Mouse (Mus musculus) right cerebral cortex, postnatal 4 days (tissue): ENCODE data around the gene Acer2.
"Not testable (repeated sequence)": the region's sequence is repeated elsewhere in the genome, so short reads cannot be mapped to it uniquely, and the experiment has no call there.

Experiments used
- DNase-seq: peaks from one replicate; pipeline ENCODE4 v3.0.0-alpha.2; 2022

The Acer2 gene

GRCm38 (mm10) chr4:86874146-86874847 lies at the start of gene Acer2:
Gene Acer2, plus strand, starts transcription at chr4:86874396.
- peak; percentile 75 for DNase-seq

- no peak for DNase-seq
Observed at GRCm38 (mm10) chr4:86825143-86825542, 49.1 kb upstream of the Acer2 start.

GRCm38 (mm10) chr4:86831896-86832295 lies 42.3 kb upstream of the Acer2 start:
- DNase-seq = no peak

GRCm38 (mm10) chr4:86841141-86841540 lies 33.1 kb upstream of the Acer2 start:
- DNase-seq = not testable (repeated sequence)

GRCm38 (mm10) chr4:86845384-86845783 lies 28.8 kb upstream of the Acer2 start:
- no peak for DNase-seq

- DNase-seq = no peak
Observed at GRCm38 (mm10) chr4:86847246-86847645, 26.9 kb upstream of the Acer2 start.

GRCm38 (mm10) chr4:86851331-86851730 lies 22.9 kb upstream of the Acer2 start:
- DNase-seq = no peak

- no peak for DNase-seq
Observed at GRCm38 (mm10) chr4:86852018-86852417, 22.2 kb upstream of the Acer2 start.

DNA sequence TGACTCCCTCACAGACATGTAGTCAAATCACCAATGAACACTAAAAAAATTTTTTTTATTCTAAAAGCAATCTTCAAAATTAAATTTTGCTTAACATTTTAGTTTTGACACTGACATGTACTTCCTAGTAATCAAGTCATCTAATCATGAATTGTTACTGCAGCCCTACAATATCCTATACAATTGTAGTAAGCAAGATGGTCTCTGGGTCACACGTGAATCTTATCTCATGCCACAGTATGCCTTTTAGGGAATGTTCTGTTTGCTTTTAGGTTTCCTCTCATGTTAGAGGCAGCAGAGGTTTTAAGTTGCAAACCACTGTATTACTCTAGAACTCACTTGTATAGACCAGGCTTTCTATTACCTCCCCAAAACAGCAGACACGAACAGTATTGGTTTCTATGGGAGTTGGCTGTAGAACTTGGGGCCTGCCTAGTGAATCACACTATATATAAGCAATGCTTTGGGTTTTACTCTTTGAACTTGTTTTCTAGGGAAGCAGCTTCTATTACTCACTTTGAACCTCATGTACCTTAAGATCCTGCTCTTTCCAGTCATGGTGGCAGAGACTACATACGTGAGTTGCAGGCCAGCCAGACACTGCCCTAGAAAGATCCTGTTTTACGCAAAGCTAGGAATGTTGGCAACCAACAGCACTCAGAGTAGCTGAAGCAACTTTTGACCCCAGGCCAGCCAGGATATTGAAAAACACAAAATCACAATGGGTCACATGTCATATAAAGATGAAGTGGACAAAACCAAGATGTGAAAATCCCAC lies 21.2 kb upstream of the Acer2 start:
- no peak for DNase-seq

DNA sequence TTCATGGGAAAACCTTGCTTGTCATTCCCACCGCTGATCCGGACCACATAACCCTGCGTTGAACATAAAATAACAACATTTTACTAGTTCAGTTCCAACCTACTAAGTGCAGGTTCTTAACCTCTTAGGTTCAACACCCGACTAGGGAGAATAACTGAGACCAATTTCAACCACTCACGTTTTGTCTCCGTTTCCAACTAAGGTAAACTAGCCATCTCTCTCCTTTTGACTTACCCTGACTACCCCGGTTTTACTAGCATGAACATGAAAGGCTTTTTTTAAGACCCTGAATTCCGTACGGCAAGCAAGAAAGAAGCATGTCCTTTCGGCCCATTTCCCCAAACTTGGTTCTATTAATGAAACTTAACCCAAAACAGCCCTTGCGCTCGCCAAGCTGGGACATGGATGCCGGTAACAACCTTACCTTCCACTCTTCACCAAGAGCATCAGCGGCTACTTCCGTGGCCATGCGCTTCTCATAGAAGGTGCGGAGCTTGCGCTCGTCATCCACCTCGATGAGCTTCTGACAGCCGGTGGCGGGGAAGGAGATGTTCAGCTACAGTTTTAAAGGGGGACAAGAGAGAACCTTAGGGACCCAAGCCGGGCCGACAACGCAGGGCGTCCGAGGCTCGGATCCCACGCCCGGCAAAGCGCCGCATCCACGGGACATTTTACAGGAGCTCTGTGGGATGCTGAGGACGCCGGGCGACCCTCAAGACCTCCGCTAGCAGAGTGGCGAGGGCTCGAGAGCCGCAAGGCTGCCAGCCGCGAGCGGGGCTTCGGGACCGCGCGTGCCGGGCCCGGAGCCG lies 17.7 kb upstream of the Acer2 start:
- DNase-seq = peak; percentile 48

DNA sequence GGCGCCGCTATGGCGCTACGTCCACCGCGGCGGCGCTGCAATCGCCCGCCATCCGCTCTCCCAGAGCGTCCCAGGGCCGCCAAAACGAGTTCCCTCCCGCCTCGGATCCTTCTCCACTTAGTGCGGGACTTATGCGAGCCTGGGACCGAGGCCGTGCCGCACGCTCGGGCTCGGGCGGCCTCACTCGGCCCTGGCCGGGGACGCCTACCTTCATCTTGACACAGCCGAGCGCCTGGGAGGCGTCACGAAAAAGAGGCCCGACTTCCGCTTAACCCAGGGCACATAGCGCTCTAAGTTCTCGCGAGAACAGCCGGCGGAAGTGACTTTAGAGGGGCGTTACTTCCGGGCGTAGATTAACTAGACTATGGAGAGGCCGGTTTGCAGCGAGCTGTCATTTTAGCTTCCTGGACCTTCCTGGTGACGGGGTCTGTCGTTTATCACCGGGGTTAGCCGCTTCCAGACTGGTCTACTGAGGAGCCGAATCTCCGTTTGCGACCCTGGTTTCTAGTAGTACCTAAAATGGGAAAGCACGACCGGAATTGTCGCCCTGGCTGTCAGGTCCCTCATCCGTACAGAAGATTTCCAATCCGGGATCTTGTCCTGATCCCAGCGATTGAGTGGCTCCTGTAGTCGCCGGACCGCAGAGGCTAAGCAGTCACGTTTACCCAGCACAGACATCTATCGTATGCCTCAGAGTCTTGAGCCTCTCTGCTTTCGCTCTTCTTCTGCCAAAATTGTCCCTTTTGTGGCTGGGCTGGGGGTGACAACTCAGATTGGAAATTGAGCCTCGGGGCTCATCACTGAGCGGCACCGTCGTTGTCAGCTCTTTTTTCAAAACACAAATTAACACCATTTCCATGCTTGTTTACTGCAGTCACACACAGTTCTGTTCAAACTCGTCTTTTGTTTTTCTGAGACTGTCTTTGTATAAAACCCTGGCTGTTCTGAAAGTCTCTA lies 16.8 kb upstream of the Acer2 start, which contains the start of gene Rps6:
Gene Rps6, minus strand, starts transcription at position 300 of the 957 bp plus-strand sequence.
- DNase-seq = peak; percentile 89

DNA sequence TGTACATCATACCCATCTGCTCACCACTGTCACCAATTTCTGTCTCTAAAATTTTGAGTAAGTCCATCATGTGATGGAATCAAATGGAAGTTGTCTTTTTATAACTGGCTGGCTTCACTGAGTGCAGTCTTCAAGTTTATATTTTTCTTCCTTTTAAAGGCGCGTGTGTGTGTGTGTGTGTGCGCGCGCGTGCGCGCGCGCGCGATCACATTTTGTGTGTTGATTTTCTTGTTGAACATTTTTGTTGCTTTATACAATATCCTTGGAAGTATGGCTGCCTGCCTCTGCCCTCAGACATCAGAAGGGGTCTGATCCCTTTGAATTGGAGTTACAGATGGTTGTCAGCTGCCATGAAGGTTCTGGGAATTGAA lies 16.1 kb upstream of the Acer2 start:
- peak; percentile 23 for DNase-seq

GRCm38 (mm10) chr4:86864087-86864486 lies 10.1 kb upstream of the Acer2 start:
- no peak for DNase-seq

GRCm38 (mm10) chr4:86871988-86872387 lies 2.2 kb upstream of the Acer2 start:
- no peak for DNase-seq

- DNase-seq = no peak
Observed at GRCm38 (mm10) chr4:86873072-86873471, 1.1 kb upstream of the Acer2 start.

DNA sequence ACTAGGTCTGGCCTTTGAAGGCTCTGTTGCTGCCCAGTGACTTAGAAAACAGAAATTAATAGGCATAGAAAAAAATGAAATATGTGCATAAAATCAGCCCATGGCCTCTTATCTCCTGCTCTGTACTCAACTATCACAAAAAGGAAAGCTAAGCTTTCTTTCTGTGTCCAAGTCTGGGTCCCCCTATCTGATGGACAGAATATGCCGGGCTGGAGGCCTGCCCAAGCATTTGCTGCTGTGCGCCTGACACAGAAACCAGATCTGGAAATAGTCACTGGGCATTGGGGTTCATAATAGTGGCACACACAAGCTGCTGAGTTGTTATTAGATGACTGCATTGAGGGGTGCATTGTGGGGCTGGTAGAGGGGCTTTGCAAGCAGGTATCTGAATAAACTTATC lies 5.3 kb downstream of the Acer2 start:
- DNase-seq = no peak

GRCm38 (mm10) chr4:86881178-86881577 lies 7.0 kb downstream of the Acer2 start:
- DNase-seq = no peak

- no peak for DNase-seq
Observed at GRCm38 (mm10) chr4:86882413-86882812, 8.2 kb downstream of the Acer2 start.

GRCm38 (mm10) chr4:86884945-86885344 lies 10.7 kb downstream of the Acer2 start:
- DNase-seq = no peak

GRCm38 (mm10) chr4:86885790-86886159 lies 11.6 kb downstream of the Acer2 start:
- DNase-seq = no peak

DNA sequence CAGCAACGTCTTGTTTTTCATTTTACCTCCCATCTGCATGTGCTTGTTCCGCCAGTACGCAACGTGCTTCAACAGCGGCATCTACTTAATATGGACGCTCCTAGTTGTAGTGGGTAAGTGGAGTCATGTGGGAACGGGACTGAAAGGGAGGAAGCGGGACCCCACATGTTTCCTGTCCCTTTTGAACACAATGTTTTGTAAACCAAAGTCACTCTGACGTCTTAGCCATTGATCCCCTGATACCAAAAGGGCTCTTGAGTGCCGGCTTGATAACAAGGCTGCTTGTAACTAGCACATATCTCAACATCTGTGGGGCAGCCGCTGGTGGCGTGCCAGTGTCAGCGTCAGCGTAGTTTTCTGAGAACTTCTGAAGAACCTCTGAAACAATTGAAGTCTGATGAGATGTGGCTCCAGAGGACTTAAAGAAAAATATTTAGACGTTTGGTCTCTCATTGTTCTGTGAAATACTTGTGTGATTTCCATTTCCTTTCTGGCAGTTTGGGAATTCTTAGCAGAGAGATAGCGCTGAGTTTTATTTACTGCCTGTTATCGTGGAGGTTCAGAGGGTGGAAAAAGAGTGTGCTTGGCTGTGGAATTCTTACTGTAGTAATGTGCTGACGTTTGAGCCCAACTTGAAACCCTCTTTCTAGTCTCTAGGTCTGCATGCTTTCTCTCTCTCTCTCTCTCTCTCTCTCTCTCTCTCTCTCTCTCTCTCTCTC lies 12.1 kb downstream of the Acer2 start:
- no peak for DNase-seq

- no peak for DNase-seq
Observed at GRCm38 (mm10) chr4:86887879-86888278, 13.7 kb downstream of the Acer2 start.
